Comparison of ENCODE assay signal across 24 mouse cellular contexts in the genomic region with DNA sequence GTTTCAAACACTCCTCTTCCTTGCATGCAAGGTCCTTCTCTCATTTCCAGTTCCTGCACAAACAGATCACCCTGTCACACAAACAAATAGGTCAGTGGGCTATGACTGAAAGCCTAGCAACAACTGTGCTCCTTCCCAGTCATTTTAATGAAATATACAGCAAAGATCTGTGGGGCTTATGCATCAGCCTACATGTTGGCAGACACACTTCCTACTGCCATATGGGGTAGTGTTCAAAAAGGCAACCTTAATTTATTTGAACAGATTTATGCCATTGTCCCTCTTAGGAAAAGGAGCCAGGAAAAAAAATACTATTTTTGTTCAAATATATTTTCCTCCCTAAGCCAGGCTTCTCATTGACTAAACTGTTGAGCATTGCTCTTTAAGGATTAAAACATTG.
"Had no signal": no experiment of that assay in that cellular context is flagged by ENCODE, and none has a peak within 500 bp of the region (broad histone marks: within the 10 kb centered on the region; RNA-seq: fewer than 3 reads in every experiment).

No protein-coding gene starts in this region.

- H3K27me3 ChIP-seq: limb, embryonic 13.5 days; liver, embryonic 12.5 days; liver, embryonic 15.5 days; lung, embryonic 15.5 days; megakaryocyte, embryonic 14.5 days; midbrain, embryonic 13.5 days; neural tube, embryonic 13.5 days had no signal

- H3K4me1 ChIP-seq: limb, embryonic 10.5 days; liver, embryonic 12.5 days; liver, embryonic 15.5 days; lung, embryonic 15.5 days; megakaryocyte, embryonic 14.5 days; midbrain, embryonic 10.5 days; midbrain, embryonic 13.5 days had no signal

- H3K9me3 ChIP-seq: limb, embryonic 10.5 days; limb, embryonic 13.5 days; liver, embryonic 12.5 days; liver, embryonic 15.5 days; lung, embryonic 15.5 days; megakaryocyte, embryonic 14.5 days; midbrain, embryonic 10.5 days; midbrain, embryonic 13.5 days; neural tube, embryonic 13.5 days had no signal

- H3K4me2 ChIP-seq: limb, embryonic 13.5 days; liver, embryonic 12.5 days; liver, embryonic 15.5 days; lung, embryonic 15.5 days; midbrain, embryonic 13.5 days; neural tube, embryonic 13.5 days had no signal

- H3K27ac ChIP-seq: kidney, postnatal 0 days; layer of hippocampus, adult 2 months; limb, embryonic 10.5 days; limb, embryonic 13.5 days; liver, embryonic 12.5 days; liver, embryonic 15.5 days; lung, embryonic 15.5 days; midbrain, embryonic 10.5 days; midbrain, embryonic 13.5 days; neural tube, embryonic 13.5 days had no signal

- H3K4me3 ChIP-seq: layer of hippocampus, adult 2 months; limb, embryonic 10.5 days; limb, embryonic 13.5 days; liver, embryonic 12.5 days; liver, embryonic 15.5 days; lung, embryonic 15.5 days; megakaryocyte, embryonic 14.5 days; midbrain, embryonic 10.5 days; midbrain, embryonic 13.5 days; myocyte; neural tube, embryonic 13.5 days had no signal

- H3K36me3 ChIP-seq: limb, embryonic 10.5 days; limb, embryonic 13.5 days; liver, embryonic 12.5 days; liver, embryonic 15.5 days; lung, embryonic 15.5 days; midbrain, embryonic 10.5 days; midbrain, embryonic 13.5 days; neural tube, embryonic 13.5 days had no signal

- H3K9ac ChIP-seq: limb, embryonic 13.5 days; liver, embryonic 12.5 days; liver, embryonic 15.5 days; lung, embryonic 15.5 days; midbrain, embryonic 13.5 days; neural tube, embryonic 13.5 days had no signal

- ATAC-seq: liver, embryonic 12.5 days; midbrain, embryonic 13.5 days; midbrain, embryonic 16.5 days had no signal

- DNase-seq: kidney, adult 2 months; kidney, postnatal 25 days; layer of hippocampus, adult 9-11 months; liver; lung, adult 18-20 months; lung, postnatal 10 days; lung, postnatal 36 days; right cerebral cortex, postnatal 25 days; thymus, adult 2 months; thymus, postnatal 14 days; thymus, postnatal 4 days had no signal
